Mouse (Mus musculus): ENCODE measurements around the gene Hoxc10. TPM values are rescaled to one million over a fixed set of nuclear protein-coding genes. Genes with fewer than 3 reads are reported as not detected.

The Hoxc10 gene
- polyA plus RNA-seq (2016; fragmentation: Nextera tagmentation; extraction: Ambion mirVana), result not detected in 2 replicates

DNA sequence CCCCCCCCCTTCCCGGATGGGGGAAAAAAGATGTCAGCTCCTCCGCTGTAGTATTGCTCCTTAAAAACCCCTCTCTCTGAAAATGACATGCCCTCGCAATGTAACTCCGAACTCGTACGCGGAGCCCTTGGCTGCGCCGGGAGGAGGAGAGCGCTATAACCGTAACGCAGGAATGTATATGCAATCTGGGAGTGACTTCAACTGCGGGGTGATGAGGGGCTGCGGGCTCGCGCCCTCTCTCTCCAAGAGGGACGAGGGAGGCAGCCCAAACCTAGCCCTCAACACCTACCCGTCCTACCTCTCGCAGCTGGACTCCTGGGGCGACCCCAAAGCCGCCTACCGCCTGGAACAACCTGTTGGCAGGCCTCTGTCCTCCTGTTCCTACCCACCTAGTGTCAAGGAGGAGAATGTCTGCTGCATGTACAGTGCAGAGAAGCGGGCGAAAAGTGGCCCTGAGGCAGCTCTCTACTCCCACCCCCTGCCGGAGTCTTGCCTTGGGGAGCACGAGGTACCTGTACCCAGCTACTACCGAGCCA lies at the start of gene Hoxc10:
Gene Hoxc10, plus strand, starts transcription at position 21 of the 536 bp plus-strand sequence.
- WGBS, result 4% methylated on average over 27 of the region's 27 CpGs
- H3K4me3 ChIP-seq, result peak within 1 kb of the TSS; percentile 31

DNA sequence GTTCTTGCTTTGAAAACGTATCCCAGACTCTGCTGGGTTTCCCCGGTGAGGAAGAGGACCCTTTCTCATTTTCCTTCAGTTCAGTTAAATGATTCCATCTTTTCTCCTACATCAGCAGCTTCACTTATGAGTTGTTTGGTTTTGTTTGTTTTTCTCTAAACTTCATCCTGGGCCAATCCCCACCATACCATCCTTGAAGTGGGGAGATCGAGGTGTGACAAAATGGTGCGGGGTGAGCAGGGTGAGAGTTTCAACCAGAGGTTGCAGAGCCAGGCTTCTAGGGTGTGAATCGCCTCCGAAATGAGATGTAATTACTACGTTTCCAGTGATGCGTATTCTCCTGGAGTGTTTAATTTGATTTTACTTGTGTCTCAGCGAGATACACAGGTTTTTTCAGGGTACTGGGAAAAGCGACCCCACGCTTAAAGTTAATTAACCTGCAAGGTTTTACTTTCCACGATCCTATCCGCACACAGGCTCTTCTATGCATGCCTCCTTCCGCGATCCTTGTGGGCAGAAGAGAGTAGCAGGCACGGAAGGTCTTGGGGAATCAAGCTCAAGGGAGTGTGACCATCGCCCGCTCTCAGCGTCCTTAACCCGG lies 48.5 kb upstream of the Hoxc10 start:
- peak; percentile 30 for DNase-seq (ENCODE audit: low spot score)
- H3K36me3 ChIP-seq, result no peaks in the 10 kb centered on the region
- no peak overlapping the region for H3K27ac ChIP-seq
- no peaks in the 10 kb centered on the region for H3K9me3 ChIP-seq
- peaks cover 100% of the 10 kb centered on the region for H3K27me3 ChIP-seq (ENCODE audit: insufficient read depth, poor library complexity, severe bottlenecking)
- peaks cover 12% of the 10 kb centered on the region for H3K4me1 ChIP-seq (replicated peaks)
- H3K4me3 ChIP-seq, result no peak overlapping the region
- WGBS, result 2% methylated on average over 20 of the region's 20 CpGs

More for the DNA sequence above, at the start of gene Hoxc10:
- Histone ChIP-seq H3K9me3 (no peaks in the 10 kb centered on the region), H3K4me1 (replicated peaks) (no peaks in the 10 kb centered on the region; the same call in 1 of the 2 replicates), H3K27me3 (ENCODE audit: insufficient read depth, poor library complexity, severe bottlenecking) (peaks cover 100% of the 10 kb centered on the region), H3K36me3 (no peaks in the 10 kb centered on the region), H3K27ac (no peak within 1 kb of the TSS)
- no peak for DNase-seq (ENCODE audit: low spot score)

DNA sequence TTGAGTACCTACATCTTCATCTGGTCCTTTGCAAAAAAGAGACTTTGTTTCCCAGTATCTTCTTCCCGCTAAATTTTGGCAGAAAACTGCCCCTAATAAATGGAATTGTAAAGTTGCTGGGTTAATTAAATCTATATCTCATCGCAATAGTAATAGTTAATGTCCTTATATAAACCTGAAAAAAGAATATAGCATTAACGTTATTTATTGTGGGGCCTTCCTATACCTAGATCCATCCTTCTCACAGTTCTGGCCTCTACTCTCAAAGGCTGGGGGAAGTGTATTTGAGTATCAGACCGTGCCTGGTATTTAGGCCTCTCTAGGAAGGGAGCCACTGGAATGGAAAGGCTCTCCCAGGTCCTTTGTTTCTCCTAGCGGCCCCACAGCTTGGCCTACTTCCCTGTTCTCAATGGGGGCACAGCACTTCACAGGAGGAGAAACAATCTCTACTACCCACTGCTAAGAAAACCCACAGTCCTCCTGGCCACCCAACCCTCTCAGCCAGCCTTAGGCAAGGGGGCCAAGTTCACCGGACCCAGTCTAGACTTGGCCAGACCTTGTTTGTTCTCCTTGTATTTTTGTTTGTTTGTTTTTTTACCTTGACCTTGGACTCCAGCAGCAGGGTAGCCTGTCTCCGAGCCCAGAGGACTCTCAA lies 47.9 kb upstream of the Hoxc10 start:
- H3K9me3 ChIP-seq, result no peaks in the 10 kb centered on the region
- peaks cover 12% of the 10 kb centered on the region for H3K4me1 ChIP-seq (replicated peaks)
- H3K27ac ChIP-seq, result no peak overlapping the region
- no peaks in the 10 kb centered on the region for H3K36me3 ChIP-seq
- DNase-seq (ENCODE audit: low spot score), result peak; percentile 20
- 2% methylated on average over 7 of the region's 7 CpGs for WGBS
- no peak overlapping the region for H3K4me3 ChIP-seq
- H3K27me3 ChIP-seq (ENCODE audit: insufficient read depth, poor library complexity, severe bottlenecking), result peaks cover 100% of the 10 kb centered on the region

DNA sequence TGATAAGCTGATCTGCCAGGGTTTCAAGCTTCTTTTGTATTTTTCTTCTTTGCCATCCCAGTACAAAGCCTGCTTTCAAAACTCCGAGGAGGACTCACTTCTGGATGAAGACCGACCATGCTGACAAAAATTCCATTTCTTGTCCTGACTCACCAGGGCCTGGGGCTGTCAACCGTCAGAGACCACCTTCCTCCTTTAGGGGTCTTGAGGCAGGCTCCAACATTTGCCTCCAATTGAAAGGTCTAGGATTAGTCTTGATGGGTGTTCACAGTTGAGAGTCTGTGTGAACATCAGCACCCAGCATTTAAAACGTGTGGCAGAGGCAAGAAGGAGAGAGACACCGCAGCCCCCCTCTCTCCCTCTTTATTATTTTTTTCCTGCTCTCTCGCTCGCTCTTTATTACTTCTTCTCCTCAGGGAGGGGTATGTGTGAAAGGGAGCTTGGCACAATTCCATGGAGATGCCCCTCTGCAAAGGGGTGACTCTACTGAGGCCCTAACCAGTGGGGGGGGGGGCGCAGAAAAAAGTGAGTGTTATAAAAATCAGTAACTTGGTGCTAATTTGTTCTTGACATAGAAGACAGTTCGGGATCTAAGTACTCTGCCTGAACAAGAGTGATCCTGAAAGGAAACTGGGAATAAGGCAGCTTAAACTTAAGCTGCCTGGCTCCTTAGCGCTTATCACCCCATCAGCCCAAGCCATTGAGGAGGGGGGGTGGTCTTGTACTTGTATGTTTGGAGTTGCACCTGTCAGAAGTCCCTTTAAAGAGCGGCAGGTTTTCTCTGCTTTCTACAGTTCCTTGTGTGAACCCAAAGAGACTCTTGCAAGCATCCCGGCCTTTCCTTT lies 47.0 kb upstream of the Hoxc10 start:
- Histone ChIP-seq H3K27ac (no peak overlapping the region), H3K4me1 (replicated peaks) (peaks cover 12% of the 10 kb centered on the region), H3K9me3 (no peaks in the 10 kb centered on the region), H3K27me3 (ENCODE audit: insufficient read depth, poor library complexity, severe bottlenecking) (peaks cover 100% of the 10 kb centered on the region), H3K36me3 (no peaks in the 10 kb centered on the region), H3K4me3 (no peak overlapping the region)
- DNase-seq (ENCODE audit: low spot score), result peak; percentile 20
- 4% methylated on average over 12 of the region's 12 CpGs for WGBS

DNA sequence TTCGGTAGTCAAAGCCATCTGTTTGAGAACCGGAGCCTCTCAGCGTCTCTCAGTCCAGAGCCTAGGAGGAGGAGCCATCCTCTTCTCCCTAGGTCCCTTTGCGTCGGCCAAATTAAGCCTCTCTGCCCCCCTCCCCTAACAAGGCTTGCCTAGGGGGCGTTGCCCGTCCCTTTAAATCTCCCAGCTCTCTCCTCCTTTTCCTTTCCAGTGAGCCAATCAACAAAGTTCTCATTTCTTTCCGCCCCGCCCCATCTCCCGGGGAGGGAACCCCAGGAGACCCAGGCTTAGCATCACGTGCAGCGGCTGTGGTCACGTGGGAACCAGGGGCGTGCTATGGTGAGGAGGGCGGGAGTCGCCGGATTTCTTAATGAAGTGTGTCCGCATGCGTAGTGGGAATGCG lies 46.0 kb upstream of the Hoxc10 start:
- Histone ChIP-seq H3K4me1 (replicated peaks) (peaks cover 12% of the 10 kb centered on the region), H3K36me3 (no peaks in the 10 kb centered on the region), H3K4me3 (peak overlapping the region; percentile 33), H3K27me3 (ENCODE audit: insufficient read depth, poor library complexity, severe bottlenecking) (peaks cover 100% of the 10 kb centered on the region), H3K27ac (no peak overlapping the region), H3K9me3 (no peaks in the 10 kb centered on the region)
- peak; percentile 81 for DNase-seq (ENCODE audit: low spot score)
- WGBS, result under 1% methylated on average over 20 of the region's 20 CpGs

DNA sequence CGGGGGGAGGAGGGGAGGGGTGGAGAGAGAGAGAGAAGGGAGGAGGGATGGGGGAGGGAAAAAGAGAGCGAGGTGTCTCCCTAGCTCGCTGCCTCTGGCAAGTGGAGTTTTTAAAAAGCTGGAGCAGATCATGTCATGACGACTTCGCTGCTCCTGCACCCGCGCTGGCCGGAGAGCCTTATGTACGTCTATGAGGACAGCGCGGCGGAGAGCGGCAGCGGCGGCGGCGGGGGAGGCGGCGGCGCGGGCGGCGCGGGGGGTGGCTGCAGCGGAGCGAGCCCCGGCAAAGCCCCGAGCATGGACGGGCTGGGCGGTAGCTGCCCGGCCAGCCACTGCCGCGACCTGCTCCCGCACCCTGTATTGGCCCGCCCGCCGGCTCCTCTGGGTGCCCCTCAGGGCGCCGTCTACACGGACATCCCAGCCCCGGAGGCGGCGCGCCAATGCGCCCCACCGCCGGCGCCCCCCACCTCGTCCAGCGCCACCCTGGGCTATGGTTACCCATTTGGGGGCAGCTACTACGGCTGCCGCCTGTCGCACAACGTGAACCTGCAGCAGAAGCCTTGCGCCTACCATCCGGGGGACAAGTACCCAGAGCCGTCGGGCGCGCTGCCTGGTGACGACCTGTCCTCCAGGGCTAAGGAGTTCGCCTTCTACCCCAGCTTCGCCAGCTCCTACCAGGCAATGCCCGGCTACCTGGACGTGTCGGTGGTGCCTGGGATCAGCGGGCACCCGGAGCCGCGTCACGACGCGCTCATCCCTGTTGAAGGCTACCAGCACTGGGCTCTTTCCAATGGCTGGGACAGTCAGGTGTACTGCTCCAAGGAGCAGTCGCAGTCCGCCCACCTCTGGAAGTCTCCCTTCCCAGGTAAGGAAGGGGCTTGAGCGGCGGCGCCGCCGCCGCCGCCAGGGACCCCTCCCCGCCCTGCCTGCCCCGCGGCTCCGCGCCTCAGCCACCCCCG lies 45.3 kb upstream of the Hoxc10 start, which contains the start of gene Hoxc13:
Gene Hoxc13, plus strand, starts transcription at position 51 of the 959 bp plus-strand sequence.
- Histone ChIP-seq H3K27me3 (ENCODE audit: insufficient read depth, poor library complexity, severe bottlenecking) (peaks cover 100% of the 10 kb centered on the region), H3K36me3 (no peaks in the 10 kb centered on the region), H3K4me1 (replicated peaks) (peaks cover 12% of the 10 kb centered on the region), H3K4me3 (peak within 1 kb of the TSS; percentile 33), H3K27ac (no peak within 1 kb of the TSS), H3K9me3 (no peaks in the 10 kb centered on the region)
- peak; percentile 57 for DNase-seq (ENCODE audit: low spot score)
- WGBS, result under 1% methylated on average over 84 of the region's 88 CpGs

DNA sequence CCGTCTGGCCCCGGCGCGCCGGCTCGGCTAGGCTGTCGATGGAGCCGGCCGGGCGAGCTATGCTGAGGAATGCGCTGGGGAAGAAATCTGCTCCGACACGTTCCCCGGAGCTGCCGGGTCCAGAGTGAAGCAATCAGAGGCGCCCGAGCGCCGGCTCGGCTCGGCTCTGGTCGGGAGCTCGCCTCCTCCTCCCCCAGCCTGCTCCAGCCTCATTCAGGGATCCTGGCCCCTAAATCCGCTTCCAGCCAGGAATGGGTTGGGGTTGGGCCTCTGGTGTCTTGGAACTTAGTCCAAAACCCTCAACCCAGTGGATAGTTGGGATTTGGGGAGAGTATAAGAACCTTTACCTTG lies 44.6 kb upstream of the Hoxc10 start:
- WGBS, result 1% methylated on average over 24 of the region's 24 CpGs
- no peaks in the 10 kb centered on the region for H3K9me3 ChIP-seq
- DNase-seq (ENCODE audit: low spot score), result no peak

DNA sequence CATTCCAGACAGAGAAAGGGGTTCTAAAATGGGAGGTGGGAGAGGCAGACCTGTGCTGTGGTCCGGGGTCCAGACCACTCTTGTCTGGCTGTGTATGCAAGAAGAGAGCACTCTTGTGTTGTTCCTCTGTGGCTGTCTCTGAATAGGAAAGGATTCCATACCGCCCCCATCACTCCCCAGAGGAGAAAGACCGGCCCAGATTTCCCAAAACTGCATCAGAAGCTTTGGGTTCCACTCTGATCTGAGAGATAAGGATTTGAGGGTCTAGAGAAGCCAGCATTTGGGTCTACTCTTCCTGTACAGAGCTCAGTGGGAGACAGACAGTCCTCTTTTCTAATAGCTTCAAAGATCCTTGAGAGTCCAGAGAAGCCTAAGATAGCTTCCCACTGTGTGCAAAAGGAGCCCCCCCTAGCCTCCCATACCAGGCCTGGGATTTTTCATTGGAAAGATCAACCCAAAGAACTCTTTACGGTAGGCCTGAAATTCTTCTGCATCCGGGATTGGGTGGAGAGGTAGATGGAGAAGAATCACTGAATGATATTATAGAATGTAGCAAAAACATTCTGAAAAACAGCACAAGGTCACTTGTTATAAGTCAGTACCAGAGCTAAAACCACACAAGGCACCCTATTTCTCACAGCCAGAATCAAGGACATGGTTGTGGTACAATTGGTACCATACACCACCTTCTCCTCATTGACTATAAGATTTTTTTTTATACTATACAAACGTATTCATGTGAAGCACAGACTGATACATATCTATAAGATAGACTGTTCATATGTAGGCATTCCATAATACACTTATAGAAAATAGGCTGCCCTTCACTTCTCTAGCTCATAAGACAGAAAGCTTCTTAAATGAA lies 43.7 kb upstream of the Hoxc10 start:
- H3K9me3 ChIP-seq, result no peaks in the 10 kb centered on the region
- H3K27me3 ChIP-seq (ENCODE audit: insufficient read depth, poor library complexity, severe bottlenecking), result peaks cover 100% of the 10 kb centered on the region
- H3K27ac ChIP-seq, result no peak overlapping the region
- DNase-seq (ENCODE audit: low spot score), result peak; percentile 37
- WGBS, result 11% methylated on average over 6 of the region's 6 CpGs
- no peak overlapping the region for H3K4me3 ChIP-seq
- peaks cover 12% of the 10 kb centered on the region for H3K4me1 ChIP-seq (replicated peaks)
- H3K36me3 ChIP-seq, result no peaks in the 10 kb centered on the region

More for the DNA sequence above, 44.6 kb upstream of the Hoxc10 start:
- Histone ChIP-seq H3K27me3 (ENCODE audit: insufficient read depth, poor library complexity, severe bottlenecking) (peaks cover 100% of the 10 kb centered on the region), H3K4me3 (no peak overlapping the region), H3K27ac (no peak overlapping the region), H3K4me1 (replicated peaks) (peaks cover 12% of the 10 kb centered on the region), H3K36me3 (no peaks in the 10 kb centered on the region)

DNA sequence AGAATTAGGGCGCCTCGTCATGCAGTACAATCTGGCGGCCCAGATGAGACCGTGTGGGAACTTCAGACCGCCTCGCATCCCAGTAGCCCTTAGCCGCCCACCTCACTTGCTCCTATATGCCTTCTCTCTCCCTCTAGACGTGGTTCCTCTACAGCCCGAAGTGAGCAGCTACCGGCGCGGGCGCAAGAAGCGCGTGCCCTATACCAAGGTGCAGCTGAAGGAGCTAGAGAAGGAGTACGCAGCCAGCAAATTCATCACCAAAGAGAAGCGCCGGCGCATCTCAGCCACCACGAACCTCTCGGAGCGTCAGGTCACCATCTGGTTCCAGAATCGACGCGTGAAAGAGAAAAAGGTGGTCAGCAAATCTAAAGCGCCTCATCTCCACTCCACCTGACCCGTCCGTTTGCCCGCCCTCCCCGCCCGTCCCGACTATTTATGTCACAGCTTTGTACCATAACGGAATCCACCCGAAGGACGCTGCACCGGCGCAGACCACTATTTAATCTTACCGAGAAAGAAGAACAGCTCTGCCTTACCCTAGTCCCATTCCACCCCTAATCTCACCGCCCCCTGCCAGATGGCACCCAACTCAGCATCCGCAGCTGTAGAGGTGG lies 39.5 kb upstream of the Hoxc10 start:
- Histone ChIP-seq H3K4me1 (replicated peaks) (no peaks in the 10 kb centered on the region), H3K9me3 (no peaks in the 10 kb centered on the region), H3K27me3 (ENCODE audit: insufficient read depth, poor library complexity, severe bottlenecking) (peaks cover 100% of the 10 kb centered on the region), H3K4me3 (no peak overlapping the region), H3K36me3 (no peaks in the 10 kb centered on the region), H3K27ac (no peak overlapping the region)
- peak; percentile 54 for DNase-seq (ENCODE audit: low spot score)
- WGBS, result under 1% methylated on average over 40 of the region's 40 CpGs

DNA sequence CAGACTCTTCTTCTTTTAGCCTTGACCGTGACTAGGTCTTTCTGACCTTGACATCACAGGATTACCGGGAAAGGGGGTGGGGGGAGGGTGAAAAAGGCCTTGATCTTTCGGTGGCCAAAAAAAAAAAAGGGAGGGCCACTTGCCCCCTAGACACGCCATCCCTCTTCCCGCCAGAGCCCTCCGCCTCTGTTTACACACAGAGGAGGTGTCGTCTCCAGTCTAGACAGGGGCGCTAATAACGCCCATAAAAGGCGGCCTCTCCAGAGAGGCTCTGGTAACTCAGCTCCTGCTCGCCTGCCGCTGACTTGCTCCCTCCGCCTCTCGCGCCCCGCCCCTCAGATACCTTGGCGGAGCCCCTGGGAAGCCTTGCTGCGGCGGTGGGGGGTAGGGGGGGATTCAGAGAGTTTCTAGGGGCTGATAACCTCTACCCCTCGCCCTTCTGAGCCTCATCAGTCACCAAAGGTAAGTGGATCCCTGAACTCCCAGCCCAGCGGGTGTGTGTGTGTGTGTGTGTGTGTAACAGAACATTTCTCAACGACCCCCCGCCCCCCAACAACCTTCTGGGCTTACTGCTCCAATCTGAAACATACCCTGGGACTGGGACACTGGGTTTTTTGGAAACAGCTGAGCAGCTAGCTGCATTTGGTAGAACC lies 34.8 kb upstream of the Hoxc10 start:
- Histone ChIP-seq H3K36me3 (no peaks in the 10 kb centered on the region), H3K27ac (no peak overlapping the region), H3K27me3 (ENCODE audit: insufficient read depth, poor library complexity, severe bottlenecking) (peaks cover 100% of the 10 kb centered on the region), H3K9me3 (no peaks in the 10 kb centered on the region), H3K4me1 (replicated peaks) (no peaks in the 10 kb centered on the region), H3K4me3 (no peak overlapping the region)
- under 1% methylated on average over 23 of the region's 23 CpGs for WGBS
- no peak for DNase-seq (ENCODE audit: low spot score)
